In the genomic region with DNA sequence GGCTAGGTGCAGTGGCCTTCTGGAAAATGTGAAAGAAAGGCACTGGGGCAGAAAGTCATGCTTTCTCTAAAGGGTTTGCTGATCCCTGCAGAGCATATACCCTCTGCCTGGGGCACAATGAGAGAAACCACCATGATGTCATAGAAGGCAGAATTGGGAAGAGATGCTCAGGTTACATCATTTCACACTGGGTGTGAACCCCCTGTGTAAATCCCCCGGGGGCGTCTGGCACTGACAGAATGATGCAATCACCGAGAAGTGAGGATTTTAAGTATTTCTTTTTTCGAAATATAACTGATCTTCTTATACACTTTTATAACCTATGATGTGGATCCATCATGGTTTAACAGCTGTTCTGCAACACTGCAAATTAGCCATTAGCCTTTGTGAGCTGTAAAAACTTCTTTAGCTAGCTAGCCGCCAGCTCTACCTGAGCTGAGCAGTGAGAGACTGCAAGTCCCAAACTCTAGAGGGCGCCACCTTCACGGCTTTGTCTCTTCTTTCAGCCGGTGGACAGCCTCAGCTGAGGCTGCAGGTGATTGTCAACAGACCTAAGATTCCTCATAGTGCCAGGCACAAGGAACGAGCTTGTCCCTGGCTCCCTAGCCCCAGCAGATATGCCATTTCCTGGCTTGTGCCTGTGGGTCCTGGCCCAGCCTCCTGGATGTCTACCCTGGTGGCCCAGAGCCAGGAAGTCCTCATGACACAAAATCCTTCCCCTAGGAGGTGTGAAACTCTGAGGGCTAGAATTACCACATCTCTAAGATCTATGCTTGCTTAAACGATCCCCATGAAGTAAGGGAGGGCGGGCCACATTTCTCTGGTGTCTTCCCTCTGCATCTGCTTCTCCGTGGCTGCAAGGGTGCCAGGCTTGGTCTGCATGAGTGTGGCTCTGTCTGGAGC, we compare ENCODE assay signal across 9 mouse cellular contexts. TPM values are rescaled to one million over a fixed set of nuclear protein-coding genes. Genes with fewer than 3 reads are reported as not detected.
DNase-seq lines count a peak whose midpoint lies in the region; ATAC-seq and TF ChIP-seq lines count a peak whose summit lies in the region.
"Had no signal": no experiment of that assay in that cellular context is flagged by ENCODE, and none has a peak within 500 bp of the region (broad histone marks: within the 10 kb centered on the region; RNA-seq: fewer than 3 reads in every experiment).

No protein-coding gene starts in this region.

- peak; percentile 60 for DNase-seq in midbrain, embryonic 14.5 days
- DNase-seq in Patski (ENCODE audit: low read depth, low spot score): no peak
- peak; percentile 22 for DNase-seq in cerebellum, adult 9-11 months
- DNase-seq in liver, embryonic 11.5 days (ENCODE audit: low spot score): no peak
- DNase-seq in retina, postnatal 1 day: peak; percentile 60
- DNase-seq in yolk sac, embryonic 10.5 days (ENCODE audit: low spot score): no peak

- H3K4me1 ChIP-seq in midbrain, embryonic 14.5 days (ENCODE audit: control insufficient read depth, insufficient read depth, low read length): no peaks in the 10 kb centered on the region
- no peaks in the 10 kb centered on the region for H3K4me1 ChIP-seq in midbrain, embryonic 15.5 days
- no peaks in the 10 kb centered on the region for H3K4me1 ChIP-seq in liver, embryonic 11.5 days (replicated peaks; ENCODE audit: control insufficient read depth, insufficient read depth, low read length)

- in situ Hi-C loops in Patski (cut with MboI; ENCODE audit: low pct_unique_long_range_greater_than_20kb): no loop called here

- no peak overlapping the region for H3K4me2 ChIP-seq in midbrain, embryonic 14.5 days (ENCODE audit: low read length)
- no peak overlapping the region for H3K4me2 ChIP-seq in midbrain, embryonic 15.5 days
- no peak overlapping the region for H3K4me2 ChIP-seq in liver, embryonic 11.5 days

- no peak overlapping the region for H3K27ac ChIP-seq in midbrain, embryonic 14.5 days (replicated peaks; ENCODE audit: low read depth, low read length)
- no peak overlapping the region for H3K27ac ChIP-seq in midbrain, embryonic 15.5 days
- H3K27ac ChIP-seq in liver, embryonic 11.5 days (ENCODE audit: low read depth, low read length): no peak overlapping the region

- H3K4me3 ChIP-seq in midbrain, embryonic 14.5 days (replicated peaks; ENCODE audit: low read depth, low read length): no peak overlapping the region
- no peak overlapping the region for H3K4me3 ChIP-seq in midbrain, embryonic 15.5 days
- no peak overlapping the region for H3K4me3 ChIP-seq in liver, embryonic 11.5 days (ENCODE audit: low read depth, low read length)

- no peaks in the 10 kb centered on the region for H3K9me3 ChIP-seq in midbrain, embryonic 14.5 days (ENCODE audit: control insufficient read depth, low read length)
- no peaks in the 10 kb centered on the region for H3K9me3 ChIP-seq in midbrain, embryonic 15.5 days
- no peaks in the 10 kb centered on the region for H3K9me3 ChIP-seq in liver, embryonic 11.5 days (ENCODE audit: control insufficient read depth, low read length)
- H3K9me3 ChIP-seq: megakaryocyte, embryonic 14.5 days had no signal

- TF ChIP-seq CTCF in Patski (IDR thresholded peaks at IDR 0.05): peak; percentile 63

- 57% methylated on average over 12 of the region's 12 CpGs for WGBS in midbrain, embryonic 14.5 days
- WGBS in midbrain, embryonic 15.5 days: 52% methylated on average over 12 of the region's 12 CpGs
- 32% methylated on average over 12 of the region's 12 CpGs for WGBS in liver, embryonic 11.5 days

- CTCF ChIA-PET in Patski (lab: Charles Lee): interaction anchor here (0.6 to 4.8 kb wide), 21 partner anchors 8 to 88 kb away, joined by 3 to 49 read pairs (median 3); a partner anchor contains a TSS

- H3K9ac ChIP-seq in midbrain, embryonic 14.5 days (replicated peaks; ENCODE audit: low read length): no peak overlapping the region
- no peak overlapping the region for H3K9ac ChIP-seq in midbrain, embryonic 15.5 days
- H3K9ac ChIP-seq in liver, embryonic 11.5 days (ENCODE audit: low read depth, low read length): no peak overlapping the region

- no peaks in the 10 kb centered on the region for H3K36me3 ChIP-seq in midbrain, embryonic 14.5 days (ENCODE audit: control insufficient read depth, insufficient read depth, low read length)
- no peaks in the 10 kb centered on the region for H3K36me3 ChIP-seq in midbrain, embryonic 15.5 days (replicated peaks)
- no peaks in the 10 kb centered on the region for H3K36me3 ChIP-seq in liver, embryonic 11.5 days (ENCODE audit: control insufficient read depth, insufficient read depth, low read length)

- ATAC-seq in midbrain, embryonic 14.5 days (ENCODE audit: low FRiP score, low TSS enrichment): no peak
- ATAC-seq in midbrain, embryonic 15.5 days (replicated peaks): no peak
- ATAC-seq in Patski: peak; percentile 61
- ATAC-seq in hematopoietic stem cell, adult 5-6 weeks (replicated peaks in 1 of 2; ENCODE audit: insufficient read depth in 1 of 2, low FRiP score in 2 of 2, low TSS enrichment in 1 of 2, low read depth in 1 of 2, poor library complexity in 2 of 2, severe bottlenecking in 2 of 2): peak; percentile 68 to 73
- peak; percentile 26; the same call in 1 of the 2 replicates for ATAC-seq in liver, embryonic 11.5 days (replicated peaks; ENCODE audit: low FRiP score)

- no peaks in the 10 kb centered on the region for H3K27me3 ChIP-seq in midbrain, embryonic 14.5 days (ENCODE audit: control insufficient read depth, insufficient read depth, low read length)
- H3K27me3 ChIP-seq in midbrain, embryonic 15.5 days (replicated peaks): no peaks in the 10 kb centered on the region
- no peaks in the 10 kb centered on the region for H3K27me3 ChIP-seq in Patski
- H3K27me3 ChIP-seq in liver, embryonic 11.5 days (replicated peaks; ENCODE audit: control insufficient read depth, insufficient read depth, low read length): no peaks in the 10 kb centered on the region

- POLR2A ChIA-PET in Patski (lab: Charles Lee): no interaction called here

RNA-seq across cellular contexts. Expression of a gene that starts 29.4 kb away (rescaled TPM):
- 0.32 and 0.76 TPM in 2 replicates for polyA plus RNA-seq in midbrain, embryonic 14.5 days (2014; fragmentation: Nextera tagmentation; extraction: Ambion mirVana)
- 0.31 TPM in 2 replicates for polyA plus RNA-seq in midbrain, embryonic 15.5 days (2015; fragmentation: Nextera tagmentation; extraction: Ambion mirVana)
- 0.68 TPM for polyA plus RNA-seq in Patski (2021)
- total RNA-seq in hematopoietic stem cell, adult 5-6 weeks (2017): 21.9 and 25.4 TPM in 2 replicates
- not detected in 2 replicates for polyA plus RNA-seq in liver, embryonic 11.5 days (2014; fragmentation: Nextera tagmentation; extraction: Ambion mirVana)

RNA-seq across cellular contexts. Expression of a gene that starts 36.2 kb away (rescaled TPM):
- 8.5 and 11.1 TPM in 2 replicates for polyA plus RNA-seq in midbrain, embryonic 14.5 days (2014; fragmentation: Nextera tagmentation; extraction: Ambion mirVana)
- 6.1 and 6.3 TPM in 2 replicates for polyA plus RNA-seq in midbrain, embryonic 15.5 days (2015; fragmentation: Nextera tagmentation; extraction: Ambion mirVana)
- polyA plus RNA-seq in Patski (2021): 42.7 TPM
- 19.7 and 20.4 TPM in 2 replicates for total RNA-seq in hematopoietic stem cell, adult 5-6 weeks (2017)
- polyA plus RNA-seq in liver, embryonic 11.5 days (2014; fragmentation: Nextera tagmentation; extraction: Ambion mirVana): 3.3 and 3.7 TPM in 2 replicates

RNA-seq across cellular contexts. Expression of a gene that starts 55.1 kb away (rescaled TPM):
- polyA plus RNA-seq in midbrain, embryonic 14.5 days (2014; fragmentation: Nextera tagmentation; extraction: Ambion mirVana): 27.8 and 39.6 TPM in 2 replicates
- polyA plus RNA-seq in midbrain, embryonic 15.5 days (2015; fragmentation: Nextera tagmentation; extraction: Ambion mirVana): 36.8 and 43.0 TPM in 2 replicates
- polyA plus RNA-seq in Patski (2021): 0.39 TPM
- total RNA-seq in hematopoietic stem cell, adult 5-6 weeks (2017): 26.8 and 40.8 TPM in 2 replicates
- polyA plus RNA-seq in liver, embryonic 11.5 days (2014; fragmentation: Nextera tagmentation; extraction: Ambion mirVana): 24.5 and 25.5 TPM in 2 replicates

Comparison
In these comparisons a context has a peak if more than half of its experiments do, and no peak if none do; other contexts are left out.
1. ATAC-seq: peak in Patski (single experiment), hematopoietic stem cell, adult 5-6 weeks (2 of 2) and liver, embryonic 11.5 days (single experiment); none in midbrain, embryonic 14.5 days (single experiment) and midbrain, embryonic 15.5 days (single experiment).
2. DNase-seq: peak in midbrain, embryonic 14.5 days (single experiment), cerebellum, adult 9-11 months (single experiment) and retina, postnatal 1 day (single experiment); none in Patski (single experiment), liver, embryonic 11.5 days (single experiment) and yolk sac, embryonic 10.5 days (single experiment).
3. RNA of a gene that starts 55.1 kb away (polyA plus RNA-seq): 27.8 to 39.6 TPM in midbrain, embryonic 14.5 days, 36.8 to 43.0 TPM in midbrain, embryonic 15.5 days and 24.5 to 25.5 TPM in liver, embryonic 11.5 days; 0.39 TPM in Patski (single experiment); every median in the first group is over 10 times any median in the second.